Mouse (Mus musculus) induced T-regulatory cell, adult 2 months (primary cell): Measurements from ENCODE around the gene Imp3.
"Not testable (repeated sequence)": the region's sequence is repeated elsewhere in the genome, so short reads cannot be mapped to it uniquely, and the experiment has no call there.

Experiments
- DNase-seq: peaks from one replicate; pipeline ENCODE4 v3.0.0-alpha.2; 2012; ENCODE audit warnings: low read depth

Gene Imp3

GRCm38 (mm10) chr9:56923841-56924650, 13.2 kb upstream of the Imp3 start:
- DNase-seq = no peak

GRCm38 (mm10) chr9:56924651-56925027, 12.6 kb upstream of the Imp3 start:
- DNase-seq = no peak

- no peak for DNase-seq
Observed at GRCm38 (mm10) chr9:56925291-56926024, 11.8 kb upstream of the Imp3 start.

GRCm38 (mm10) chr9:56926025-56926360, 11.3 kb upstream of the Imp3 start:
- no peak for DNase-seq

GRCm38 (mm10) chr9:56926387-56926786, 10.9 kb upstream of the Imp3 start:
- no peak for DNase-seq

- DNase-seq = no peak
Observed at GRCm38 (mm10) chr9:56927191-56928012, 9.9 kb upstream of the Imp3 start.

GRCm38 (mm10) chr9:56928041-56928811, 9.0 kb upstream of the Imp3 start, which contains the start of gene Snx33:
Snx33 (minus strand) TSS chr9:56928371.
- DNase-seq = peak; percentile 88

GRCm38 (mm10) chr9:56929496-56929895, 7.8 kb upstream of the Imp3 start:
- no peak for DNase-seq

GRCm38 (mm10) chr9:56930556-56930955, 6.7 kb upstream of the Imp3 start:
- DNase-seq = no peak

GRCm38 (mm10) chr9:56936861-56937222, 433 bp upstream of the Imp3 start:
- DNase-seq = no peak

GRCm38 (mm10) chr9:56938374-56938773, 1.1 kb downstream of the Imp3 start:
- peak; percentile 64 for DNase-seq

- DNase-seq = peak; percentile 82
Observed at GRCm38 (mm10) chr9:56947481-56947880, 10.2 kb downstream of the Imp3 start.

GRCm38 (mm10) chr9:56948699-56949098, 11.4 kb downstream of the Imp3 start:
- not testable (repeated sequence) for DNase-seq

GRCm38 (mm10) chr9:56949767-56950166, 12.5 kb downstream of the Imp3 start:
- DNase-seq = peak; percentile 61

GRCm38 (mm10) chr9:56950414-56951400, 13.4 kb downstream of the Imp3 start, which contains the start of gene Snupn:
Snupn (plus strand) TSS chr9:56950878.
- peak; percentile 99 for DNase-seq

GRCm38 (mm10) chr9:56953562-56953961, 16.3 kb downstream of the Imp3 start:
- DNase-seq = no peak

GRCm38 (mm10) chr9:56956966-56957675, 19.8 kb downstream of the Imp3 start:
- no peak for DNase-seq

GRCm38 (mm10) chr9:56958689-56959088, 21.4 kb downstream of the Imp3 start:
- DNase-seq = peak; percentile 61

- DNase-seq = no peak
Observed at GRCm38 (mm10) chr9:56961591-56961990, 24.3 kb downstream of the Imp3 start.

GRCm38 (mm10) chr9:56970158-56970557, 32.9 kb downstream of the Imp3 start:
- DNase-seq = no peak
